Mouse (Mus musculus): ENCODE measurements at regions not wholly inside any gene's neighbourhood (a gene's known extent, or its start where the extent isn't known, plus 50 kb on each side); places are given as distances from the start of the nearest gene placed in this dataset.

DNA sequence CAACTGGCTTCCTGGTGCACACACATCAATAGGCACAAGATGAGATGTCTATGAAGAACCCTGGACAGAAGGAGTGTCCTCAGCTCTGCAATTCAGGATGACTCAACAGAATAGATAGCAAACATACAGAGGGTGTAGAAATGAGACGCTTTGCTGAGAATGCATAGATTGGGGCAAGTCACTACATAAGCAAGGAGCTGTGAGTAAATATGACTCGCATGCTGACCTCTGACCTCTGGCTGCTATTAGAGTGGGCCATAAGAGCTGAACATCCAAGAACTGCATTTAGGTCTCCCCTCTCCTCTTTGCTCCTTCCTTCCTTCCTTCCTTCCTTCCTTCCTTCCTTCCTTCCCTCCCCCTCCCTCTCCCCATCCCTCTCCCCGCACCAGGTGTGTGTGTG is 221.0 kb upstream of the Foxq1 start:
- no peak for TF ChIP-seq CTCF (IDR thresholded peaks at IDR 0.05; ENCODE audit: low read depth)
- TF ChIP-seq EP300 (IDR thresholded peaks at IDR 0.05; ENCODE audit: low read depth) = no peak
